Mouse (Mus musculus) CH12.LX (cell line): ENCODE measurements at regions not wholly inside any gene's neighbourhood (a gene's known extent, or its start where the extent isn't known, plus 50 kb on each side); places are given as distances from the start of the nearest gene placed in this dataset.

Experiments
- CHD2 ChIP-seq: IDR thresholded peaks from 2 replicates; pipeline ENCODE4 v1.6.1; 2011; ENCODE audit warnings: low read length, improper control_type of control experiment
- CTCF ChIP-seq, 2 experiments: IDR thresholded peaks in 1 of 2; conservative IDR thresholded peaks in 1 of 2; 2 replicates each; pipeline ENCODE4 v1.5.1; 2011 to 2012; ENCODE audit warnings: low read depth in 2 of 2, low read length in 2 of 2, improper control_type of control experiment in 1 of 2, inconsistent platforms in 1 of 2, mild to moderate bottlenecking in 1 of 2, moderate library complexity in 1 of 2
- ELF1 ChIP-seq: IDR thresholded peaks from 2 replicates; pipeline ENCODE4 v1.6.1; 2014; ENCODE audit warnings: low read depth, mild to moderate bottlenecking, inconsistent platforms, low read length, improper control_type of control experiment
- KAT2A ChIP-seq: IDR thresholded peaks from 2 replicates; pipeline ENCODE4 v1.6.1; 2012; ENCODE audit warnings: low read length, improper control_type of control experiment, inconsistent platforms; ENCODE audit not compliant: insufficient replicate concordance
- MEF2A ChIP-seq: IDR thresholded peaks from 2 replicates; pipeline ENCODE4 v1.6.1; 2014; ENCODE audit warnings: low read depth, mild to moderate bottlenecking, inconsistent platforms, low read length, improper control_type of control experiment, borderline replicate concordance
- POLR2A ChIP-seq: IDR thresholded peaks from 2 replicates; pipeline ENCODE4 v1.6.1; 2011; ENCODE audit warnings: low read depth, mild to moderate bottlenecking, improper control_type of control experiment, low read length
- POLR2AphosphoS2 ChIP-seq: IDR thresholded peaks from 2 replicates; pipeline ENCODE4 v1.6.1; 2011; ENCODE audit warnings: low read depth, low read length, improper control_type of control experiment
- TCF12 ChIP-seq: IDR thresholded peaks from 2 replicates; pipeline ENCODE4 v1.6.1; 2014; ENCODE audit warnings: low read depth, mild to moderate bottlenecking, inconsistent platforms, low read length, improper control_type of control experiment
- USF1 ChIP-seq: IDR thresholded peaks from 2 replicates; pipeline ENCODE4 v1.6.1; 2014; ENCODE audit warnings: low read depth, mild to moderate bottlenecking, inconsistent platforms, low read length, improper control_type of control experiment
- ZNF384 ChIP-seq: IDR thresholded peaks from 2 replicates; pipeline ENCODE4 v1.6.1; 2012; ENCODE audit warnings: low read depth, low read length, improper control_type of control experiment, inconsistent platforms

GRCm38 (mm10) chr14:104734213-104734612 is 211.8 kb upstream of the Rnf219 start:
- TF ChIP-seq ZNF384 = no peak
- no peak for TF ChIP-seq POLR2A
- TF ChIP-seq CHD2 = no peak
- TF ChIP-seq USF1 = no peak
- TF ChIP-seq MEF2A = no peak
- no peak for TF ChIP-seq KAT2A
- TF ChIP-seq ELF1 = no peak
- no peak for TF ChIP-seq POLR2AphosphoS2
- TF ChIP-seq CTCF (conservative IDR thresholded peaks at IDR 0.05 in 1 of 2, IDR thresholded peaks at IDR 0.05 in 1 of 2; ENCODE audit: low read depth in 2 of 2, low read length in 2 of 2) = no peak
- no peak for TF ChIP-seq TCF12
